Mouse (Mus musculus) embryonic facial prominence, embryonic 14.5 days (tissue): ENCODE data around the gene Ptprm. TPM values are rescaled to one million over a fixed set of nuclear protein-coding genes. Genes with fewer than 3 reads are reported as not detected.

Source experiments
- ATAC-seq: fragments of 200-750 bp; cut with Nextera tagmentation; 2 replicates; pipeline ENCODE4 v1.8.0; 2017; ENCODE audit warnings: low read depth, moderate number of reproducible peaks, moderate TSS enrichment
- DNase-seq: peaks from one replicate; pipeline ENCODE4 v3.0.0-alpha.2; 2015; ENCODE audit warnings: low spot score
- H3K27ac ChIP-seq: fragments of 300-500 bp; sonication (generic); replicated peaks from 2 replicates; pipeline ENCODE4 v1.5.1; 2014; ENCODE audit warnings: low read depth, mild to moderate bottlenecking, low read length, moderate library complexity
- H3K27me3 ChIP-seq: fragments of 300-500 bp; sonication (generic); replicated peaks from 2 replicates; pipeline ENCODE4 v1.6.1; 2014; ENCODE audit warnings: low read length; ENCODE audit not compliant: control insufficient read depth, insufficient read depth
- H3K36me3 ChIP-seq: fragments of 300-500 bp; sonication (generic); 2 replicates; pipeline ENCODE4 v1.6.1; 2014; ENCODE audit warnings: low read length, mixed read lengths; ENCODE audit not compliant: control insufficient read depth, insufficient read depth
- H3K4me1 ChIP-seq: fragments of 300-500 bp; sonication (generic); 2 replicates; pipeline ENCODE4 v1.6.1; 2014; ENCODE audit warnings: antibody characterized with exemption, low read length; ENCODE audit not compliant: control insufficient read depth, insufficient read depth
- H3K4me2 ChIP-seq: fragments of 300-500 bp; sonication (generic); 2 replicates; pipeline ENCODE4 v1.6.1; 2014; ENCODE audit warnings: low read depth, mild to moderate bottlenecking, low read length, moderate library complexity, mixed read lengths
- H3K4me3 ChIP-seq: fragments of 300-500 bp; sonication (generic); 2 replicates; pipeline ENCODE4 v1.5.1; 2014; ENCODE audit warnings: low read depth, mild to moderate bottlenecking, low read length
- H3K9ac ChIP-seq: fragments of 300-500 bp; sonication (generic); 2 replicates; pipeline ENCODE4 v1.6.1; 2014; ENCODE audit warnings: low read depth, mild to moderate bottlenecking, low read length, moderate library complexity, mixed read lengths
- H3K9me3 ChIP-seq: fragments of 300-500 bp; sonication (generic); 2 replicates; pipeline ENCODE4 v1.6.1; 2016; ENCODE audit warnings: low read length; ENCODE audit not compliant: control insufficient read depth
- WGBS: fragments of 180-500 bp; shearing (Covaris S2); extraction: QIAGEN DNeasy Blood & Tissue Kit; methylation state at CpG from one replicate; pipeline ENCODE4 v1.1.7; 2014; 5-methylcytosine and 5-hydroxymethylcytosine counted together
- polyA plus RNA-seq: library from polyadenylated mRNA; unstranded; fragments of >200 nt; fragmentation: Nextera tagmentation; extraction: Ambion mirVana; gene quantifications from 2 replicates; pipeline ENCODE4 v1.2.1, GENCODE M21; 2014

Gene Ptprm
- polyA plus RNA-seq, 1 experiment from 2014 or later: 20.4 TPM

DNA sequence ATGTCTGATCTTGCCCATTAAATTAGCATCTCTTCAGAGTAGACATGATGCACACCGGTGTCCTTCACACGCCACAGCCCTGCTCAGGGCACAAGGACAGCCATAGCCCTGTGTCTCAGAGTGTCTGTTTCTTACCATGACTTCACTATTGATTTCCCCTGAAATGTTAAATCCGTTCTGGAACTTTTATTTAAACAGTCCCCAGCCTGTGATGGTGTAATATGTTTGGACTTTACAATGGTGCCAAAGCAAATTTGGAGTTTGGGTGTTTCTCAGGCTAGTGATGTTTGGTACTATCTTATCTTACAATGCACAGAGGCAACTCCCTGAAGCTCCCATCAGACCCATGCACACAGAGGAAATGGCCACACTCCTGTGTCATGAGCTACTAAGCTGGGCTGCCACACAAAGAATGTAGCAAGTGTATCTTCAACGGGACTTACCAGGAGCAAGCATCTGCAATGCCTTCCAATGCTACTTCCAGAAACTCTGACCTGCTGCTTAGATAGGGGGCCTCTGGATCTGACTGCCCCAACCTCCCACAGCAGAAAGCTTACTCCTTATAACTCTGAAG, 212.0 kb downstream of the Ptprm start:
- H3K27me3 ChIP-seq: no peaks in the 10 kb centered on the region
- no peaks in the 10 kb centered on the region for H3K4me1 ChIP-seq
- 74% methylated on average over 4 of the region's 4 CpGs for WGBS
- ATAC-seq (no peak), DNase-seq (no peak)
- no peaks in the 10 kb centered on the region for H3K36me3 ChIP-seq
- no peak overlapping the region for H3K4me2 ChIP-seq
- no peak overlapping the region for H3K4me3 ChIP-seq
- no peak overlapping the region for H3K9ac ChIP-seq
- H3K9me3 ChIP-seq: no peaks in the 10 kb centered on the region
- no peak overlapping the region for H3K27ac ChIP-seq

DNA sequence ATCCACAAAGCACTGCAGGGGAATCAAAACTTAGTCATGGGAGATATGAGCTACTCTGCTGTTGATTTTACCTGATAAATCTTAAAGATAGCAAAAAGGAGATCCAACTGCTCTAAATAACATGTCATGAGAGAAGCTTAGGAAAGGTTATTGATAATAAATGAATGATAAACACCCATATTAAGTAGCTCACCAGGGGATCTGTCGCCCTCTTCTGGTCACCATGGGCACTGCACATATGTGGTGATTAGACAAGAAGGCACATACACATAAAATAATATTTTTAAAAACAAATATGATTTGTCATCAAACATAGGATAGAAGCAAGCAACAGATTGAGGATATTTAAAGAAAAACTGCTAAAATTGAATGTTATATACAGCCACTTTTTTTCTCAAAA, 213.8 kb downstream of the Ptprm start:
- WGBS: 23% methylated on average over 1 of the region's 1 CpGs
- no peak for ATAC-seq

DNA sequence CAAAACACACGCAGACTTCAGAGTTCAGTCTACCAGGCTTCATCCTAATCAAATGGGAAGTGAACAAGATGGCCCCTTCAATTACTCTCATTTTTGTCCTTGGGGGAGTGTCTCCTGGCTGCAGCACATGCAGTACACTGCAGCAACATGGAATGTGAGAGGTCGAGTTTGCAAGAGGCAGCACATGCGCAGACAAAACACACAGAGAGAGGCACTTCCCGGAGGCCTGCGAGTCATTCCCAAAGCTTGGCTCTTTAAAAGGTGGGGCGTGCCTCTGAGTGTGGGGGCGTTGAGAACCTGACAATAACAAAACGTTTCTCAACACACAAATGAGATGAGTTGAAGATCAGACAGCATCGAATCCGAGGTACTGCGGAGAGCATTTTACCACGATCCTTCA, 215.3 kb downstream of the Ptprm start:
- Histone ChIP-seq H3K27me3 (no peaks in the 10 kb centered on the region), H3K4me2 (no peak overlapping the region), H3K9me3 (no peaks in the 10 kb centered on the region), H3K4me1 (no peaks in the 10 kb centered on the region), H3K27ac (no peak overlapping the region), H3K9ac (no peak overlapping the region), H3K36me3 (no peaks in the 10 kb centered on the region), H3K4me3 (no peak overlapping the region)
- ATAC-seq: no peak
- WGBS: 66% methylated on average over 12 of the region's 12 CpGs
- DNase-seq: no peak

More for the DNA sequence above, 213.8 kb downstream of the Ptprm start:
- DNase-seq: no peak
- Histone ChIP-seq H3K4me3 (no peak overlapping the region), H3K36me3 (no peaks in the 10 kb centered on the region), H3K9ac (no peak overlapping the region), H3K27ac (no peak overlapping the region), H3K4me2 (no peak overlapping the region), H3K9me3 (no peaks in the 10 kb centered on the region), H3K27me3 (no peaks in the 10 kb centered on the region), H3K4me1 (no peaks in the 10 kb centered on the region)

DNA sequence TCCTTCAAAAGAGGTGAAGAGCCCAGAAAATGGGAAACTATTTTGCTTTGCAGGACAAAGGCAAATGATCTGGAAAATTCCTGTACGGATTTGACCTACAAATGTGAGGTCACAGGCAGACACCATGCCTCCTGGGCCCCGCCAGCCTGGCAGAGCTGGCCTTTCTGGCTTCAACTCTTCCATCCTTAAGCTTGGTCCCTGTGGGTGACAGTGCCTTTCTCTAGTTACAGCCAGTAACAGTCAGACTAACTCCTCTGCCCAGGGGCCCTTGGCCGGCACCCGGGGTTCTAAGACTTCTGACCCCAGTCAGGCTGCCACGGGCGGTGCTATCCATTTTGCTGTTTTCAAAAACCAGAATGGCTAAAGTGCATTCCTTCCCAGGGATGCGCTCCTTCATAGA, 217.4 kb downstream of the Ptprm start:
- DNase-seq (no peak), ATAC-seq (no peak)
- no peaks in the 10 kb centered on the region for H3K9me3 ChIP-seq
- H3K36me3 ChIP-seq: no peaks in the 10 kb centered on the region
- no peak overlapping the region for H3K9ac ChIP-seq
- no peak overlapping the region for H3K4me3 ChIP-seq
- H3K4me1 ChIP-seq: peaks cover 11% of the 10 kb centered on the region
- no peak overlapping the region for H3K4me2 ChIP-seq
- H3K27ac ChIP-seq: no peak overlapping the region
- H3K27me3 ChIP-seq: no peaks in the 10 kb centered on the region
- WGBS: 80% methylated on average over 7 of the region's 7 CpGs

DNA sequence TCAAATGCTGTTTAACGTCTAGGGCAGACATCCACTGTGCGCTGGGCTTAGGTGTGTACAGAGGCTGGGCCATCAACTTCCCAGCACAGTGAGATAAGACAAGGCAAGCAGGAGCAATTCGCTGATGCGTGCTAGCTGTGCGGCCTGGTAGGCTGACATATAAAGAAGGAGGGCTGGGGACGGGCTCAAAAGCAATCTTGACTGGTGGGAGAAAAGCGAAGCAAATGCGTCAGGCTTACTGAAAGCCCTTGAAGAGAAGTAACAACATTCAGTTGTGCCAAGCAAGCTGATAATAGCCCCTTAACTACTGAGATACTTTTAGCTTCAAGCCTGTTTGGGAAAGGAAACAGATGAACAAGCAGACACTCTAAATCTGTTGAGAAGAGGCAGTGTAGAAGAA, 217.8 kb downstream of the Ptprm start:
- DNase-seq (no peak), ATAC-seq (no peak)
- Histone ChIP-seq H3K4me3 (no peak overlapping the region), H3K9me3 (no peaks in the 10 kb centered on the region), H3K36me3 (no peaks in the 10 kb centered on the region), H3K4me1 (peaks cover 11% of the 10 kb centered on the region), H3K27ac (no peak overlapping the region), H3K9ac (no peak overlapping the region), H3K27me3 (no peaks in the 10 kb centered on the region), H3K4me2 (no peak overlapping the region)
- WGBS: 83% methylated on average over 8 of the region's 8 CpGs

DNA sequence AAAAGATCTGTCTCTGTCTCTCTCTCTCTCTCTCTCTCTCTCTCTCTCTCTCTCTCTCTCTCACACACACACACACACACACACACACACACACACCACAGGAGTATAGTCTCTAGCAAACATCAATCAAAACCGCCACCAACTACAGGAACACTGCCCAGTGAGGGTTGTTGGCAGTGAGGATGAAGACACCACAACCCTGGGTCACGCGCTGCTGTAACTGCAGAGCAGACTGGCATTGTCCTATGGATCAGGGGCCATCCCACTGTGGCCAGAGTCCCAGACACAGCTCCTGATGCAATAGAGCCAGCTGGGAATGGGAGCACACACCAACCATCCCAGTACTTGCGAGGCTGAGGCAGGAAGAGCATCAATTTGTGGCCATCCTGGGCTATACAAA, 220.0 kb downstream of the Ptprm start:
- 84% methylated on average over 4 of the region's 4 CpGs for WGBS
- H3K4me2 ChIP-seq: no peak overlapping the region
- no peak overlapping the region for H3K9ac ChIP-seq
- H3K36me3 ChIP-seq: no peaks in the 10 kb centered on the region
- DNase-seq: no peak
- ATAC-seq: no peak
- H3K4me3 ChIP-seq: no peak overlapping the region
- no peaks in the 10 kb centered on the region for H3K27me3 ChIP-seq
- peaks cover 11% of the 10 kb centered on the region for H3K4me1 ChIP-seq
- H3K9me3 ChIP-seq: no peaks in the 10 kb centered on the region
- H3K27ac ChIP-seq: no peak overlapping the region

DNA sequence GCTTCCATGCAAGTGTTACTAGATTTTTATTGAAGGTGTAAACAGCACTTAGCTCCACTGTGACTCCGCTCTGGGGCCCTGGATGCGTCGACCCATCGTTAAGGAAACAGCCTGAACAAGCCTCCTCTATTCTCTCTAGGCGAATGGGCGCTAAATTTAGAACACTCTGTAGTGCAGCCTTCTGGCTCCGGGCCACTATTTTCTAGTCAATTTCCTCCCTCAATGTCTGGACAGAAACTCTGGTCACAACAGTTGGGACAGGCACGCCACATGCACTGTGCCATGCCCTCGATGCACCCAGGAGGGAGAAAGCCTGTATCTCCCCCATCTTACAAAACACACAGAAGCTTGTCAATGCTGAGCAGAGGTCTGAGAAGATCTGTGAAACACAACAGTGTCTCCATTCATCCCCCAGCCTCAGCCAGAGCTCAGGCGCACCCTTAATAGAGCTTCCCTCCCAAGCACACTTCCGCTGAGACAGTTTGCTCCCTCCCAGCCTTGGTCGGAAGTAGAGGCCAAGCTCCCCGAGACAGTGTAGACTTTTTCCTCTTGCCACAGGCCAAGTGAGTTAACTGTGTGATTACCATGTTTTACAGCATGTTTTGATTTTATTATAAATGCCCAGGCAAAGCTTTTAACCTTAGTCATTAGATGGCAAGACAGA, 220.7 kb downstream of the Ptprm start:
- Histone ChIP-seq H3K27me3 (no peaks in the 10 kb centered on the region), H3K4me3 (no peak overlapping the region), H3K9ac (no peak overlapping the region), H3K4me1 (peaks cover 11% of the 10 kb centered on the region), H3K4me2 (peak overlapping the region; percentile 11; the same call in 1 of the 2 replicates), H3K27ac (peak overlapping the region; percentile 75), H3K36me3 (no peaks in the 10 kb centered on the region), H3K9me3 (no peaks in the 10 kb centered on the region)
- WGBS: 25% methylated on average over 13 of the region's 13 CpGs
- peak; percentile 79 for DNase-seq
- ATAC-seq: peak; percentile 72

DNA sequence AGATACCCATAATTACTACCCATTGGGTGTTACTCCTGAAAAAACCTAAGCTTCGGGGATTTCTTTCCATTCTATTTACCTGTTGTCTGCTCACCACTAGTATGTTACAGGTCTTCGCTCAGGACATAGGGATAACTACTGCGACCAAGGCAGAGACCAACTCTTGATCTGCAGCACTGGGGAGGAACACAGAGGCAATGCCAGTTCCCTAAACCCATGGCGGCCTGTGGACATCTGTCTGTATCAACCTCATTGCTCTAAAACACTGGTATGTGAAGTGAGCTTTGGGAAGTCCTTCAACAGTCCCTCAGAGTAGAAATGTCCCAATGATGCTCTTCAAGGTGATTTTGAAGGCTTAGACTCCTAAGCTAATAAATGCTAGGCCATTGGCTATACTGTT, 221.2 kb downstream of the Ptprm start:
- Histone ChIP-seq H3K27me3 (no peaks in the 10 kb centered on the region), H3K27ac (no peak overlapping the region; the same call in none of the 2 replicates), H3K9ac (no peak overlapping the region), H3K36me3 (no peaks in the 10 kb centered on the region), H3K4me1 (peaks cover 11% of the 10 kb centered on the region), H3K4me3 (no peak overlapping the region), H3K9me3 (no peaks in the 10 kb centered on the region), H3K4me2 (0 out of 2 replicates have a peak overlapping the region, but pooled peaks have one; percentile 11)
- WGBS: 94% methylated on average over 4 of the region's 4 CpGs
- DNase-seq: no peak
- no peak for ATAC-seq

DNA sequence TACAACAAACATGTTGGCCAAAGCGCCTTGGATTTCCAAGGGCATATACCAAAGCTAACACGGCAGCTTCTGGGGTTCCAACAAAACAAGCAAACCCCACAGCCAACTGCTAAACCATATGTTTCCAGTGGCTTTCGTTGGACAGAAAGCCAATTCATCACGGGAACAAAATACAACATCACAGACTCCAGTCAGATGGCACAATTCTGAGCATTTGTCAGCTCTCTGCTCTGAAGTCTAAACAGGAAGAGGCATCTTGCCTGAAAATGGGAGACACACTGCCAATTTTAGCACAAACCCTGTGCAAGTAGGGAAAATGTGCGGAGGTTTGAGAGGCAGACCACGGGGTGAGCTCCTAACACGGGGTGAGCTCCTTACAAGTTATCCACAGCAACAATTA, 226.7 kb downstream of the Ptprm start:
- ATAC-seq: no peak
- Histone ChIP-seq H3K27ac (0 out of 2 replicates have a peak overlapping the region, but pooled peaks have one; percentile 8), H3K4me3 (no peak overlapping the region), H3K36me3 (no peaks in the 10 kb centered on the region), H3K4me1 (peaks cover 13% of the 10 kb centered on the region), H3K9me3 (no peaks in the 10 kb centered on the region), H3K9ac (no peak overlapping the region), H3K4me2 (no peak overlapping the region), H3K27me3 (no peaks in the 10 kb centered on the region)
- WGBS: 60% methylated on average over 7 of the region's 7 CpGs
- peak; percentile 27 for DNase-seq
